Mouse (Mus musculus) neural tube, postnatal 0 days (tissue): ENCODE results near the gene Cfh. TPM values are rescaled to one million over a fixed set of nuclear protein-coding genes. Genes with fewer than 3 reads are reported as not detected.

Source experiments
- polyA plus RNA-seq: library from polyadenylated mRNA; unstranded; fragments of >200 nt; fragmentation: Nextera tagmentation; extraction: Ambion mirVana; gene quantifications from 2 replicates; pipeline ENCODE4 v1.2.1, GENCODE M21; 2015

Gene Cfh
- 17.8 and 24.6 TPM in 2 replicates for polyA plus RNA-seq

GRCm38 (mm10) chr1:140183664-140184063, at the start of gene Cfh:
Gene Cfh (minus strand): TSS chr1:140183764.

Other genes starting within 250 kb of the Cfh start
- gene Kcnt2, start 62.4 kb upstream of the Cfh start, polyA plus RNA-seq: 5.3 and 5.4 TPM in 2 replicates